Comparison of ENCODE assay signal across 8 mouse cellular contexts in the genomic region with DNA sequence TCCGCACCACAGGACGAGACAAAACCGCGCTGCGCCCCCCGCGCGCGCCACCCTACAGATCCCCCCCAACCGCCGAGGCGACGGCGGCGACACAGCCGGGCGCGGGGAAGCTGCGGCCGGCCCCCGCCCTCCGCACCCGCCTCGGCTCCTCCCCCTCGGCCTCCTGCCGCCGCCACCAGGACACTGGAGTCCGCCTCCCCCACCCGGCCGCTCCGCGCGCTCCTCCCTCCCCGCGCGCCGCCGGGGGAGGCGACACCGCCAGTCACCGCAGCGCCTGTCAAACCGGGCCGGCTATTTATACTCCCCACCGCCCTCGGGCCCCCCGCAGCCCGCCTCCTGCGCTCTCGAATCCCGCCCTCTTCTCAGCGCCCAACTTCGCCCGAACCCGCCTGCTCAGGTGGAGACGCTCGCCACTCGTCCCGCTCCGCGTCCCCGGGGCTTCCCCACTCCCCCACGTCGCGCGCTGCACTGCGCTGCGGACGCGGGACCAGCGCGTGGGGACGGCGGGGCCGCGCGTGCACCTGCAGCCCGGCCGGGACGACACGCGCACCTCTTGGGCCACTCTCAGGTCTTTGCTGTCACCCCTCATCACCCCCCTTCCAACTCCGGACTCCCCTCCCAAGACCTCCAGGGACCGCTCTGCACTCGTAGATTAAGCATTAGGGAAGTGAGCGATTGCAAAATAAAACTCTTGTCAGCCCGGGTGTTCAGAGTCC. TPM values are rescaled to one million over a fixed set of nuclear protein-coding genes. Genes with fewer than 3 reads are reported as not detected.
A peak's percentile ranks its signal among the peaks of the same experiment; 100 is the strongest.
DNase-seq lines count a peak whose midpoint lies in the region; ATAC-seq lines count a peak whose summit lies in the region.

Elf2 (minus strand) TSS at position 112 of the 716 bp plus-strand sequence.

- ATAC-seq in inflammation-experienced regulatory T-cells, adult 6 months: peak; percentile 49
- peak; percentile 76 for ATAC-seq in megakaryocyte-erythroid progenitor cell, adult 5-6 weeks (replicated peaks; ENCODE audit: low FRiP score, low TSS enrichment, poor library complexity, severe bottlenecking)

- DNase-seq in adrenal gland, adult 18-20 months (ENCODE audit: low spot score in 2 of 2): peak; percentile 92 to 93
- peak; percentile 84 for DNase-seq in embryo, embryonic 10 days (ENCODE audit: low spot score)
- peak; percentile 91 for DNase-seq in gastrocnemius, postnatal 14 days
- DNase-seq in left cerebral cortex, postnatal 14 days (ENCODE audit: low spot score in 2 of 2): peak; percentile 58 to 75
- DNase-seq in right cerebral cortex, postnatal 14 days: peak; percentile 76
- DNase-seq in urinary bladder, postnatal 36 days (ENCODE audit: low spot score in 2 of 2): peak; percentile 81 to 87

- intact Hi-C loops in gastrocnemius, postnatal 14 days (cut with DNase I; ENCODE audit: low total_unique reads): no loop called here
- intact Hi-C loops in left cerebral cortex, postnatal 14 days (cut with DNase I): loop anchor here (5.0 kb wide), 1 partner anchor 63 kb away; no protein-coding TSS in a partner anchor

RNA-seq across cellular contexts. Expression of gene Elf2, which starts in this region (rescaled TPM):
- 10 to 100 TPM; 61.9 to 78.4 TPM for total RNA-seq in adrenal gland, adult 18-20 months (2021)
- 10 to 100 TPM; 43.5 to 43.6 TPM for total RNA-seq in gastrocnemius, postnatal 14 days (2021)
- polyA plus RNA-seq in inflammation-experienced regulatory T-cells, adult 6 months (2017; shearing (Covaris generic)): 10 to 100 TPM; 51.8 to 74.2 (median 57.7) TPM
- 10 to 100 TPM; 25.5 to 26.1 TPM for total RNA-seq in left cerebral cortex, postnatal 14 days (2021)
- 68.1 and 69.2 TPM in 2 replicates for total RNA-seq in megakaryocyte-erythroid progenitor cell, adult 5-6 weeks (2014; fragmentation: Nextera tagmentation)
- total RNA-seq in megakaryocyte-erythroid progenitor cell, adult 5-6 weeks (2017): 117 and 122 TPM in 2 replicates

Comparison
In these comparisons a context has a peak if more than half of its experiments do, and no peak if none do; other contexts are left out.
1. Peak in every context shown above with its lines: DNase-seq and ATAC-seq.